Mouse (Mus musculus): ENCODE measurements around the gene Pard3b. TPM values are rescaled to one million over a fixed set of nuclear protein-coding genes. Genes with fewer than 3 reads are reported as not detected.

Gene Pard3b
- total and polyA plus RNA-seq, 3 experiments: 0.30 to 0.75 (median 0.63) TPM

DNA sequence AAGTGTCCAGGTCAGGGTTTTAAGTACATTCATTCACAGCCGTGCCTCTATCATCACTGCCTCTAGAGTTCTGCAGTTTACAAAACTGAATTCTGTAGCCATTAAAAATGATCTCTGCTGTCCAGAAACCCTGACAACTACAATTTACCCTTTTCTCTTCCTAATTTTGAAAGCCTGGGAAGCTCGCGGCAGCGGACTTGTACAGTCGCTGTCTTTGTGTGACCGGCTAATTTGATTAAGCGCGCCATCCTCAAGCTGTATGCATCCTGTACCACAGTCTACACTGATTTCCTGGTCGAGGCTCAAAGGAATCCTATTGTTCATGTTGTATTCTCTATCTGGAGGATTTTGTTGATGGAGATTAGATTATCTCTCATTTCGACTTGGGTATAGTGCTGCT lies 448.8 kb downstream of the Pard3b start:
- Histone ChIP-seq H3K4me2 (ENCODE audit: insufficient read depth, low read depth, poor library complexity, severe bottlenecking) (no peak overlapping the region), H3K27me3 (replicated peaks) (no peaks in the 10 kb centered on the region), H3K79me2 (replicated peaks; ENCODE audit: control insufficient read depth, extremely low read depth, insufficient read depth, poor library complexity, severe bottlenecking) (no peaks in the 10 kb centered on the region), H3K27ac (ENCODE audit: insufficient read depth, low read depth) (no peak overlapping the region), H3K4me1 (ENCODE audit: control insufficient read depth in 1 of 2, insufficient read depth in 2 of 2) (no peaks in the 10 kb centered on the region), H3K9me3 (replicated peaks; ENCODE audit: low read length) (no peaks in the 10 kb centered on the region), H3K9ac (ENCODE audit: insufficient read depth, low read depth) (no peak overlapping the region), H3K4me3 (replicated peaks in 1 of 3; ENCODE audit: low read depth in 2 of 3, low read length in 2 of 3, poor library complexity in 1 of 3) (no peak overlapping the region), H3K36me3 (replicated peaks in 1 of 2; ENCODE audit: control insufficient read depth in 1 of 2, insufficient read depth in 1 of 2, low read length in 1 of 2) (no peaks in the 10 kb centered on the region)
- dilution Hi-C loops (cut with MboI; ENCODE audit: extremely low pct_ligation_motif_present, extremely low pct_unique_long_range_greater_than_20kb, low sequenced_read_pairs) (no loop called here), in situ Hi-C loops (cut with MboI; ENCODE audit: low pct_ligation_motif_present, low pct_unique_long_range_greater_than_20kb, low sequenced_read_pairs) (no loop called here)
- no peak for DNase-seq (ENCODE audit: extremely low read depth)
- no peak for TF ChIP-seq CHD2 (IDR thresholded peaks at IDR 0.05; ENCODE audit: low read length)
- no peak for TF ChIP-seq TBP (conservative IDR thresholded peaks at IDR 0.05; ENCODE audit: low read depth, low read length)
- TF ChIP-seq BHLHE40 (IDR thresholded peaks at IDR 0.05; ENCODE audit: low read depth, low read length): no peak
- no peak for TF ChIP-seq HCFC1 (IDR thresholded peaks at IDR 0.05; ENCODE audit: low read depth, low read length)
- TF ChIP-seq PAX5 (IDR thresholded peaks at IDR 0.05; ENCODE audit: low read length): no peak
- no peak for TF ChIP-seq RCOR1 (conservative IDR thresholded peaks at IDR 0.05; ENCODE audit: low read depth, low read length)
- no peak for TF ChIP-seq MAFK (IDR thresholded peaks at IDR 0.05; ENCODE audit: insufficient replicate concordance, low read length)
- no peak for TF ChIP-seq ZNF384 (IDR thresholded peaks at IDR 0.05; ENCODE audit: low read depth, low read length)
- TF ChIP-seq JUN (IDR thresholded peaks at IDR 0.05; ENCODE audit: insufficient read depth, low read depth, low read length): no peak
- TF ChIP-seq GABPA (IDR thresholded peaks at IDR 0.05; ENCODE audit: insufficient replicate concordance, low read depth, low read length): no peak
- TF ChIP-seq MXI1 (IDR thresholded peaks at IDR 0.05; ENCODE audit: low read depth, low read length): no peak
- TF ChIP-seq NRF1 (IDR thresholded peaks at IDR 0.05; ENCODE audit: low read depth, low read length): no peak

DNA sequence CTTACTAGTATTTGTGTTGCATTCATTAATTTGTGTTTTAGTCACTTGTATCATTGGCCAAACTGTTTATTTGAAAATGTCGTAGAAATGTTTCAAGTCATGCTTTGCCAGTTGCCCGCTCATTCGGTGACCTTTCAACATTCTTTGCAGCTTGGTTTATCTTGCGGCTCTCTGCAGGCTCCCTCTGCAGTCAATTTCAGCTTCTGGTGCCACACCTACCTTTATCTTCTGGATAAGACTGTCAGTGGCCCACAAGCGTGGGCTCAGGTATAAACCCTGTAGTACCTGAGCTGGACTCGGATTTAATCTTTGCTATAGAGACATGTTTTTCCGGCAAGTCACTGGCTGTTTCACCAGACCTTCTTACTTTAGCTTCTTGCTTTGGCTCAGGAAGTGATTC lies 456.3 kb downstream of the Pard3b start:
- Histone ChIP-seq H3K27ac (ENCODE audit: insufficient read depth, low read depth) (no peak overlapping the region), H3K9ac (ENCODE audit: insufficient read depth, low read depth) (no peak overlapping the region), H3K27me3 (replicated peaks) (no peaks in the 10 kb centered on the region), H3K4me1 (ENCODE audit: control insufficient read depth in 1 of 2, insufficient read depth in 2 of 2) (no peaks in the 10 kb centered on the region), H3K36me3 (replicated peaks in 1 of 2; ENCODE audit: control insufficient read depth in 1 of 2, insufficient read depth in 1 of 2, low read length in 1 of 2) (no peaks in the 10 kb centered on the region), H3K4me2 (ENCODE audit: insufficient read depth, low read depth, poor library complexity, severe bottlenecking) (no peak overlapping the region), H3K79me2 (replicated peaks; ENCODE audit: control insufficient read depth, extremely low read depth, insufficient read depth, poor library complexity, severe bottlenecking) (no peaks in the 10 kb centered on the region), H3K4me3 (replicated peaks in 1 of 3; ENCODE audit: low read depth in 2 of 3, low read length in 2 of 3, poor library complexity in 1 of 3) (no peak overlapping the region), H3K9me3 (replicated peaks; ENCODE audit: low read length) (no peaks in the 10 kb centered on the region)
- dilution Hi-C loops (cut with MboI; ENCODE audit: extremely low pct_ligation_motif_present, extremely low pct_unique_long_range_greater_than_20kb, low sequenced_read_pairs): no loop called here
- in situ Hi-C loops (cut with MboI; ENCODE audit: low pct_ligation_motif_present, low pct_unique_long_range_greater_than_20kb, low sequenced_read_pairs): no loop called here
- no peak for TF ChIP-seq POLR2AphosphoS2 (IDR thresholded peaks at IDR 0.05; ENCODE audit: low read depth, low read length)
- TF ChIP-seq IRF4 (IDR thresholded peaks at IDR 0.05; ENCODE audit: low read depth, low read length): no peak
- no peak for TF ChIP-seq CTCF (conservative IDR thresholded peaks at IDR 0.05 in 1 of 2, IDR thresholded peaks at IDR 0.05 in 1 of 2; ENCODE audit: low read depth in 2 of 2, low read length in 2 of 2)
- no peak for TF ChIP-seq SMC3 (IDR thresholded peaks at IDR 0.05; ENCODE audit: low read depth, low read length)
- TF ChIP-seq MAZ (IDR thresholded peaks at IDR 0.05; ENCODE audit: low read depth, low read length): no peak
- TF ChIP-seq ZC3H11A (IDR thresholded peaks at IDR 0.05; ENCODE audit: low read depth, low read length): no peak
- no peak for TF ChIP-seq MYC (IDR thresholded peaks at IDR 0.05; ENCODE audit: low read depth, low read length)
- TF ChIP-seq ELF1 (IDR thresholded peaks at IDR 0.05; ENCODE audit: low read depth, low read length): no peak
- TF ChIP-seq POLR2A (IDR thresholded peaks at IDR 0.05; ENCODE audit: low read depth, low read length): no peak
- no peak for TF ChIP-seq USF1 (IDR thresholded peaks at IDR 0.05; ENCODE audit: low read depth, low read length)
- TF ChIP-seq TBP (conservative IDR thresholded peaks at IDR 0.05; ENCODE audit: low read depth, low read length): no peak
- DNase-seq (ENCODE audit: extremely low read depth): no peak
